Mouse (Mus musculus): ENCODE data around the gene Gspt2. TPM values are rescaled to one million over a fixed set of nuclear protein-coding genes. Genes with fewer than 3 reads are reported as not detected.
"Not testable (repeated sequence)": the region's sequence is repeated elsewhere in the genome, so short reads cannot be mapped to it uniquely, and the experiment has no call there.

The Gspt2 gene
- polyA plus RNA-seq (2016; fragmentation: Nextera tagmentation; extraction: Ambion mirVana) = 8.0 and 9.1 TPM in 2 replicates

- whole genome bisulfite sequencing = 10% methylated on average over 53 of the region's 53 CpGs
- H3K27ac ChIP-seq = peak within 1 kb of the TSS; percentile 79
- peak within 1 kb of the TSS; percentile 65 for H3K4me3 ChIP-seq
- no peaks in the 10 kb centered on the region for H3K4me1 ChIP-seq
- peak; percentile 67 for DNase-seq (ENCODE audit: low spot score)
- no peaks in the 10 kb centered on the region for H3K9me3 ChIP-seq (replicated peaks)
- H3K27me3 ChIP-seq (ENCODE audit: low read depth, poor library complexity, severe bottlenecking) = peaks cover 67% of the 10 kb centered on the region
- H3K36me3 ChIP-seq = no peaks in the 10 kb centered on the region; the same call in 1 of the 2 replicates
Measured at GRCm38 (mm10) chrX:94635961-94636563, at the start of gene Gspt2. TSS of gene Gspt2 (plus strand) at chrX:94636069.

- Histone ChIP-seq H3K27ac (no peak overlapping the region), H3K36me3 (no peaks in the 10 kb centered on the region), H3K27me3 (ENCODE audit: low read depth, poor library complexity, severe bottlenecking) (peaks cover 49% of the 10 kb centered on the region), H3K4me1 (no peaks in the 10 kb centered on the region), H3K4me3 (peak overlapping the region; percentile 29), H3K9me3 (replicated peaks) (no peaks in the 10 kb centered on the region)
- peak; percentile 51 for DNase-seq (ENCODE audit: low spot score)
- WGBS = 32% methylated on average over 13 of the region's 13 CpGs
Measured at GRCm38 (mm10) chrX:94624835-94625803, 10.8 kb upstream of the Gspt2 start.

GRCm38 (mm10) chrX:94636911-94637310 lies 1.0 kb downstream of the Gspt2 start:
- Histone ChIP-seq H3K4me3 (peak overlapping the region; percentile 65), H3K9me3 (replicated peaks) (no peaks in the 10 kb centered on the region), H3K36me3 (no peaks in the 10 kb centered on the region; the same call in 1 of the 2 replicates), H3K4me1 (no peaks in the 10 kb centered on the region), H3K27ac (no peak overlapping the region), H3K27me3 (ENCODE audit: low read depth, poor library complexity, severe bottlenecking) (peaks cover 73% of the 10 kb centered on the region)
- no peak for DNase-seq (ENCODE audit: low spot score)
- 80% methylated on average over 8 of the region's 8 CpGs for WGBS

- no peak overlapping the region for H3K27ac ChIP-seq
- H3K4me3 ChIP-seq = no peak overlapping the region
- no peaks in the 10 kb centered on the region for H3K9me3 ChIP-seq (replicated peaks)
- no peak for DNase-seq (ENCODE audit: low spot score)
- 0 out of 2 replicates have a peak, but pooled peaks cover 2% of the 10 kb centered on the region for H3K36me3 ChIP-seq
- peaks cover 61% of the 10 kb centered on the region for H3K27me3 ChIP-seq (ENCODE audit: low read depth, poor library complexity, severe bottlenecking)
- no peaks in the 10 kb centered on the region for H3K4me1 ChIP-seq
Measured at GRCm38 (mm10) chrX:94648541-94648940, 12.7 kb downstream of the Gspt2 start.

GRCm38 (mm10) chrX:94657734-94658133 lies 21.9 kb downstream of the Gspt2 start:
- no peak for DNase-seq (ENCODE audit: low spot score)
- H3K27me3 ChIP-seq (ENCODE audit: low read depth, poor library complexity, severe bottlenecking) = peaks cover 48% of the 10 kb centered on the region
- WGBS = 65% methylated on average over 2 of the region's 2 CpGs

GRCm38 (mm10) chrX:94670814-94671213 lies 34.9 kb downstream of the Gspt2 start:
- Histone ChIP-seq H3K27me3 (ENCODE audit: low read depth, poor library complexity, severe bottlenecking) (peaks cover 24% of the 10 kb centered on the region), H3K4me3 (no peak overlapping the region), H3K4me1 (no peaks in the 10 kb centered on the region), H3K27ac (no peak overlapping the region), H3K36me3 (no peaks in the 10 kb centered on the region), H3K9me3 (replicated peaks) (no peaks in the 10 kb centered on the region)
- 85% methylated on average over 4 of the region's 4 CpGs for WGBS
- no peak for DNase-seq (ENCODE audit: low spot score)

More at GRCm38 (mm10) chrX:94657734-94658133, 21.9 kb downstream of the Gspt2 start:
- no peak overlapping the region for H3K27ac ChIP-seq
- no peaks in the 10 kb centered on the region for H3K9me3 ChIP-seq (replicated peaks)
- H3K4me1 ChIP-seq = no peaks in the 10 kb centered on the region
- H3K36me3 ChIP-seq = no peaks in the 10 kb centered on the region
- H3K4me3 ChIP-seq = no peak overlapping the region

GRCm38 (mm10) chrX:94674977-94675376 lies 39.1 kb downstream of the Gspt2 start:
- Histone ChIP-seq H3K9me3 (replicated peaks) (no peaks in the 10 kb centered on the region), H3K36me3 (no peaks in the 10 kb centered on the region), H3K27ac (no peak overlapping the region), H3K27me3 (ENCODE audit: low read depth, poor library complexity, severe bottlenecking) (peaks cover 23% of the 10 kb centered on the region), H3K4me3 (no peak overlapping the region), H3K4me1 (no peaks in the 10 kb centered on the region)
- 43% methylated on average over 4 of the region's 4 CpGs for WGBS
- peak; percentile 47 for DNase-seq (ENCODE audit: low spot score)

DNA sequence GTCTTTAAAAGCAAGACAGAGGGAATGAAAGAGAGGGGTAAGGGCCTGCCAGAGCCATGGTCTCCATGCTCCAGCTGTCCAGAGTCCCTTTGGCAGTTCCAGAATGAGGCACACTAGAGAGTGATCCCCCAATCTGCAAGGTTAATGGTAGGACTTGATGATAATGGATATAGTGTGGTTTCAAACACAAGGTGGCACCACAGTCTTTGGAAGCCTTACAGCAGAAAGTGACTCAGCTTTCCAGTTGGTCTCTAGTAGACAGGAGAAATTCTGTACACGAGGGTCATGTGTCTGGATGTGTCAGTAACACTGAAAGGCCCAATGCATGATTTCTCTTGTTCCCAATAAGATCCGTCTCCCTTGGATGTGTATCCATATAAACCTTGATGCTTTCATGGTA lies 45.7 kb downstream of the Gspt2 start:
- not testable (repeated sequence) for H3K4me3 ChIP-seq; DNase-seq (ENCODE audit: low spot score); H3K36me3 ChIP-seq; H3K9me3 ChIP-seq (replicated peaks); H3K4me1 ChIP-seq; H3K27ac ChIP-seq; H3K27me3 ChIP-seq (ENCODE audit: low read depth, poor library complexity, severe bottlenecking)
- WGBS = no CpG with 5 or more reads among the region's 2 CpGs

- WGBS = 85% methylated on average over 5 of the region's 5 CpGs
- H3K27me3 ChIP-seq (ENCODE audit: low read depth, poor library complexity, severe bottlenecking); DNase-seq (ENCODE audit: low spot score); H3K36me3 ChIP-seq; H3K9me3 ChIP-seq (replicated peaks); H3K27ac ChIP-seq; H3K4me1 ChIP-seq; H3K4me3 ChIP-seq: not testable (repeated sequence)
Measured at GRCm38 (mm10) chrX:94689593-94689992, 53.7 kb downstream of the Gspt2 start.

Other genes starting within 250 kb of the Gspt2 start
- gene Maged1, start 93.9 kb upstream of the Gspt2 start, polyA plus RNA-seq (2016; fragmentation: Nextera tagmentation; extraction: Ambion mirVana) = 590 and 710 TPM in 2 replicates
- gene Zxdb, start 88.5 kb downstream of the Gspt2 start, polyA plus RNA-seq (2016; fragmentation: Nextera tagmentation; extraction: Ambion mirVana) = 0.87 and 1.2 TPM in 2 replicates

All from limb, embryonic 10.5 days (tissue).